Mouse (Mus musculus) limb, embryonic 13.5 days (tissue): ENCODE data around the gene Acot11. TPM values are rescaled to one million over a fixed set of nuclear protein-coding genes. Genes with fewer than 3 reads are reported as not detected.
"Not testable (repeated sequence)": the region's sequence is repeated elsewhere in the genome, so short reads cannot be mapped to it uniquely, and the experiment has no call there.

Experiments used
- ATAC-seq: fragments of 200-750 bp; cut with Nextera tagmentation; 2 replicates; pipeline ENCODE4 v1.8.0; 2017; ENCODE audit warnings: low read depth, moderate number of reproducible peaks, moderate TSS enrichment; ENCODE audit not compliant: low FRiP score
- H3K27ac ChIP-seq: fragments of 300-500 bp; sonication (generic); 2 replicates; pipeline ENCODE4 v1.5.1; 2015; ENCODE audit warnings: inconsistent platforms, mild to moderate bottlenecking, moderate library complexity
- H3K27me3 ChIP-seq: fragments of 300-500 bp; sonication (generic); 2 replicates; pipeline ENCODE4 v1.6.1; 2015; ENCODE audit warnings: mild to moderate bottlenecking, inconsistent platforms
- H3K36me3 ChIP-seq: fragments of 300-500 bp; sonication (generic); 2 replicates; pipeline ENCODE4 v1.6.1; 2015; ENCODE audit warnings: inconsistent platforms, mild to moderate bottlenecking, moderate library complexity
- H3K4me1 ChIP-seq: fragments of 300-500 bp; sonication (generic); 2 replicates; pipeline ENCODE4 v1.6.1; 2015; ENCODE audit warnings: inconsistent platforms
- H3K4me2 ChIP-seq: fragments of 300-500 bp; sonication (generic); replicated peaks from 2 replicates; pipeline ENCODE4 v1.6.1; 2015; ENCODE audit warnings: inconsistent platforms, mild to moderate bottlenecking, moderate library complexity
- H3K4me3 ChIP-seq: fragments of 300-500 bp; sonication (generic); 2 replicates; pipeline ENCODE4 v1.5.1; 2015; ENCODE audit warnings: moderate library complexity, mild to moderate bottlenecking, inconsistent platforms
- H3K9ac ChIP-seq: fragments of 300-500 bp; sonication (generic); 2 replicates; pipeline ENCODE4 v1.6.1; 2015; ENCODE audit warnings: mild to moderate bottlenecking, inconsistent platforms
- H3K9me3 ChIP-seq: fragments of 300-500 bp; sonication (generic); 2 replicates; pipeline ENCODE4 v1.6.1; 2016; ENCODE audit warnings: inconsistent platforms
- WGBS: fragments of 180-500 bp; shearing (Covaris S2); methylation state at CpG from one replicate; pipeline ENCODE4 v1.1.7; 2015; 5-methylcytosine and 5-hydroxymethylcytosine counted together
- polyA plus RNA-seq: library from polyadenylated mRNA; unstranded; fragments of >200 nt; fragmentation: Nextera tagmentation; extraction: Ambion mirVana; gene quantifications from 2 replicates; pipeline ENCODE4 v1.2.1, GENCODE M21; 2015

Gene Acot11
- polyA plus RNA-seq, 1 experiment from 2014 or later = 5.5 TPM

- no peaks in the 10 kb centered on the region; the same call in 1 of the 2 replicates for H3K9me3 ChIP-seq
- H3K27me3 ChIP-seq = peaks cover 9% of the 10 kb centered on the region; the same call in 1 of the 2 replicates
- peak overlapping the region; percentile 35 for H3K4me3 ChIP-seq
- ATAC-seq = no peak; the same call in 1 of the 2 replicates
- 36% methylated on average over 16 of the region's 16 CpGs for WGBS
- peaks cover 23% of the 10 kb centered on the region for H3K4me1 ChIP-seq
- H3K27ac ChIP-seq = no peak overlapping the region
- peak overlapping the region; percentile 65 for H3K4me2 ChIP-seq
- H3K9ac ChIP-seq = peak overlapping the region; percentile 66
- H3K36me3 ChIP-seq = no peaks in the 10 kb centered on the region
Measured at GRCm38 (mm10) chr4:106804201-106804909, 443 bp downstream of the Acot11 start.

GRCm38 (mm10) chr4:106803781-106804180 is 1.0 kb downstream of the Acot11 start:
- Histone ChIP-seq H3K4me1 (peaks cover 29% of the 10 kb centered on the region), H3K36me3 (no peaks in the 10 kb centered on the region), H3K27me3 (peaks cover 9% of the 10 kb centered on the region; the same call in 1 of the 2 replicates), H3K9ac (no peak overlapping the region), H3K9me3 (no peaks in the 10 kb centered on the region; the same call in 1 of the 2 replicates), H3K27ac (no peak overlapping the region), H3K4me3 (no peak overlapping the region), H3K4me2 (no peak overlapping the region)
- ATAC-seq = no peak
- 78% methylated on average over 4 of the region's 4 CpGs for WGBS

GRCm38 (mm10) chr4:106799772-106800336 is 4.9 kb downstream of the Acot11 start:
- Histone ChIP-seq H3K27ac (peak overlapping the region; percentile 72; the same call in 1 of the 2 replicates), H3K4me3 (peak overlapping the region; percentile 36), H3K4me2 (peak overlapping the region; percentile 62), H3K9me3 (no peaks in the 10 kb centered on the region; the same call in 1 of the 2 replicates), H3K4me1 (peaks cover 30% of the 10 kb centered on the region), H3K36me3 (no peaks in the 10 kb centered on the region), H3K27me3 (peaks cover 9% of the 10 kb centered on the region; the same call in 1 of the 2 replicates), H3K9ac (peak overlapping the region; percentile 36; the same call in 1 of the 2 replicates)
- WGBS = 4% methylated on average over 15 of the region's 15 CpGs
- ATAC-seq = peak; percentile 88

DNA sequence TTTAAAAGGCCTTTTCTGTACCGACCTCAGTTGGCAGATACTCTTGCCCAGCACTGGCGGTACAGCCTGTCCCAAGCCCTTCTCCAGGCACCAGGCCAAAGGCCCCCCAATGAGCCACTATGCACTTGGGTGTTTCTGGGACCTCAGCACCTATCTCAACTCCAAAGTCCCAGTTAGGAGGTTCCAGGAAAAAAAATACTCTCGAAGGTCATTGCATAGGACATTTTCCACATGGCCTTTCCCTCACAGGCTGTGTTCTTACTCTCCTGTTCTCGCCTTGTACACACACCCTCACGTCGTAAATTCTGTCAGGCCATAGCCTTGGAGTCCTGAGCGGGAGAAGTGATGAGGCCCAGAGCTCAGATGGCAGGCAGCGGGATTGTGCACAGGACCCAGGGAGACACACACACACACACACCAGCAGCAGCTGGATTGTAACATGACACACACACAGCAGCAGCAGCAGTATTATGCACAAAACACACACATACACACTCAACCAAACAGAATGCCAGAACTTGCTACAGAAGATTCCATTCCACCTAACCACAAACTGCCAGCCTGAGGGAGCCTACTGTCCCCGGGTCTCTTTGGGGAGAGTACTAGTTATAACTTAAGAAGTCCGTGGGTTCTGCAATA is 5.8 kb downstream of the Acot11 start:
- 21% methylated on average over 10 of the region's 10 CpGs for WGBS
- H3K36me3 ChIP-seq = no peaks in the 10 kb centered on the region
- H3K4me2 ChIP-seq = peak overlapping the region; percentile 62
- H3K4me3 ChIP-seq = peak overlapping the region; percentile 36
- no peaks in the 10 kb centered on the region; the same call in 1 of the 2 replicates for H3K9me3 ChIP-seq
- peaks cover 4% of the 10 kb centered on the region; the same call in 1 of the 2 replicates for H3K27me3 ChIP-seq
- peaks cover 24% of the 10 kb centered on the region for H3K4me1 ChIP-seq
- peak overlapping the region; percentile 72 for H3K27ac ChIP-seq
- peak overlapping the region; percentile 36; the same call in 1 of the 2 replicates for H3K9ac ChIP-seq
- peak; percentile 29; the same call in 1 of the 2 replicates for ATAC-seq

DNA sequence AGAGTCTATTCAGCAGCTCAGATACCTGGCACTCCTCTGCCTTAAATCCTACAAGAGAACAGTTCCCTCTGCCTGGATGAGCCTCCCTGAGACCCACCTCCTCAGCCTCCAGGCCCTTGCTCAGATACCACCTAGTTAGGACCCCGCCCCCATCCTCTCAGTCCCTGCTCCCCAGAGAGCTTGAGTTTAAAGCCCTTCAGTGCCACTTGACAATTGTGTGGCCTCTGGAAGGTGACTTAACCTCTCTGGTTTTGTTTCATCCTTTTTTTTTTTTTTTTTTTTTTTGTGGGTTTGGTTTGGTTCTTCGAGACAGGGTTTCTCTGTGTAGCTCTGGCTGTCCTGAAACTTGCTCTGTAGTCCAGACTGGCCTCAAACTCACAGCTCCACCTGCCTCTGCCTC is 9.5 kb downstream of the Acot11 start:
- 86% methylated on average over 2 of the region's 2 CpGs for WGBS
- H3K4me2 ChIP-seq = no peak overlapping the region
- H3K9me3 ChIP-seq = no peaks in the 10 kb centered on the region
- H3K4me1 ChIP-seq = peaks cover 20% of the 10 kb centered on the region
- ATAC-seq = no peak
- no peaks in the 10 kb centered on the region for H3K27me3 ChIP-seq
- H3K27ac ChIP-seq = no peak overlapping the region
- no peak overlapping the region for H3K9ac ChIP-seq
- no peaks in the 10 kb centered on the region for H3K36me3 ChIP-seq
- no peak overlapping the region for H3K4me3 ChIP-seq

GRCm38 (mm10) chr4:106794247-106794646 is 10.6 kb downstream of the Acot11 start:
- peaks cover 20% of the 10 kb centered on the region for H3K4me1 ChIP-seq
- no peaks in the 10 kb centered on the region for H3K36me3 ChIP-seq
- no peak overlapping the region for H3K27ac ChIP-seq
- ATAC-seq = no peak
- H3K27me3 ChIP-seq = no peaks in the 10 kb centered on the region
- 92% methylated on average over 7 of the region's 7 CpGs for WGBS
- no peak overlapping the region for H3K4me2 ChIP-seq
- H3K9ac ChIP-seq = no peak overlapping the region
- no peak overlapping the region for H3K4me3 ChIP-seq
- no peaks in the 10 kb centered on the region for H3K9me3 ChIP-seq

GRCm38 (mm10) chr4:106793826-106794225 is 11.0 kb downstream of the Acot11 start:
- H3K36me3 ChIP-seq, H3K9me3 ChIP-seq, ATAC-seq, H3K27me3 ChIP-seq, H3K27ac ChIP-seq, H3K9ac ChIP-seq, H3K4me2 ChIP-seq, H3K4me3 ChIP-seq: not testable (repeated sequence)
- H3K4me1 ChIP-seq = peaks cover 20% of the 10 kb centered on the region
- WGBS = 95% methylated on average over 9 of the region's 9 CpGs

- Histone ChIP-seq H3K9me3 (no peaks in the 10 kb centered on the region), H3K36me3 (no peaks in the 10 kb centered on the region), H3K4me1 (peaks cover 30% of the 10 kb centered on the region), H3K4me3 (no peak overlapping the region), H3K9ac (no peak overlapping the region), H3K27ac (no peak overlapping the region), H3K4me2 (no peak overlapping the region), H3K27me3 (no peaks in the 10 kb centered on the region)
- no peak for ATAC-seq
Measured at GRCm38 (mm10) chr4:106792276-106792675, 12.5 kb downstream of the Acot11 start.

- Histone ChIP-seq H3K27ac (no peak overlapping the region), H3K9ac (no peak overlapping the region), H3K36me3 (no peaks in the 10 kb centered on the region), H3K4me3 (no peak overlapping the region), H3K4me1 (peaks cover 43% of the 10 kb centered on the region), H3K4me2 (no peak overlapping the region), H3K27me3 (no peaks in the 10 kb centered on the region), H3K9me3 (no peaks in the 10 kb centered on the region)
- 76% methylated on average over 1 of the region's 1 CpGs for WGBS
- no peak for ATAC-seq
Measured at GRCm38 (mm10) chr4:106790938-106791337, 13.9 kb downstream of the Acot11 start.

GRCm38 (mm10) chr4:106790218-106790617 is 14.6 kb downstream of the Acot11 start:
- ATAC-seq, H3K27ac ChIP-seq, H3K9ac ChIP-seq, H3K4me2 ChIP-seq, H3K4me3 ChIP-seq, H3K9me3 ChIP-seq, H3K27me3 ChIP-seq, H3K36me3 ChIP-seq: not testable (repeated sequence)
- 79% methylated on average over 5 of the region's 5 CpGs for WGBS
- peaks cover 50% of the 10 kb centered on the region for H3K4me1 ChIP-seq

GRCm38 (mm10) chr4:106789705-106790104 is 15.1 kb downstream of the Acot11 start:
- Histone ChIP-seq H3K4me3 (no peak overlapping the region), H3K4me2 (no peak overlapping the region), H3K27me3 (no peaks in the 10 kb centered on the region), H3K9me3 (no peaks in the 10 kb centered on the region), H3K9ac (no peak overlapping the region), H3K27ac (peak overlapping the region; percentile 44; the same call in 1 of the 2 replicates), H3K36me3 (no peaks in the 10 kb centered on the region), H3K4me1 (peaks cover 55% of the 10 kb centered on the region)
- ATAC-seq = no peak
- 60% methylated on average over 9 of the region's 9 CpGs for WGBS

DNA sequence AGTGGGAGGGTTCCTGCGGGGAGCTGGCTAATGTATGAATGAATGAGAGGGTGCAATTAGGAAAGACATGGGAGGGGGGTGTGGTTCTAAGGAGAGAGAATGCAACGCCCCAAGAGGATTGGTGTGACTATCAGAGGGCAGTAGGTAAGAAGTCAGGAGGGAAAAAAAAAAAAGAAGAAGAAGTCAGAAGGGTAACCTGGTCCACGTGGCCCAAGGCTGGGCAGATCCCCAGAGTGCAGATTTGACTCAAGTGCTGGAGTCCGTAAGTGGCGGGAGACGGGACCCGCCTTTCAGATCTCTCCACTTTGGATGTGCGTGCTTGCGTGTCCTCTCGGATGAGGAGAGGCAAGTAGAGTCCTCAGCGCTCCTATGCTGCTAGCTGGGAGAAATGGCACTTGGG is 16.2 kb downstream of the Acot11 start:
- Histone ChIP-seq H3K27ac (no peak overlapping the region), H3K4me3 (no peak overlapping the region), H3K36me3 (no peaks in the 10 kb centered on the region), H3K9ac (no peak overlapping the region), H3K4me1 (peaks cover 66% of the 10 kb centered on the region), H3K27me3 (no peaks in the 10 kb centered on the region), H3K9me3 (no peaks in the 10 kb centered on the region), H3K4me2 (no peak overlapping the region)
- ATAC-seq = no peak
- 87% methylated on average over 11 of the region's 11 CpGs for WGBS
